Mouse (Mus musculus) myocyte (in vitro differentiated cells): Measurements from ENCODE around the gene Pam16. TPM values are rescaled to one million over a fixed set of nuclear protein-coding genes. Genes with fewer than 3 reads are reported as not detected.

Experiments
- H3K27me3 ChIP-seq: one replicate; pipeline ENCODE4 v1.6.1; 2011; ENCODE audit not compliant: control insufficient read depth, insufficient read depth, insufficient read length
- H3K36me3 ChIP-seq: one replicate; pipeline ENCODE4 v1.6.1; 2011; ENCODE audit not compliant: control insufficient read depth, insufficient read depth
- H3K4me2 ChIP-seq: one replicate; pipeline ENCODE4 v1.6.1; 2011; ENCODE audit warnings: low read depth, control low read depth
- H3K4me3 ChIP-seq: one replicate; pipeline ENCODE4 v1.5.1; 2011; ENCODE audit warnings: mild to moderate bottlenecking, control low read depth, moderate library complexity
- H3K79me2 ChIP-seq: one replicate; pipeline ENCODE4 v1.6.1; 2011; ENCODE audit not compliant: control insufficient read depth, insufficient read depth
- H3ac ChIP-seq: one replicate; pipeline ENCODE4 v1.6.1; 2011; ENCODE audit not compliant: control insufficient read depth, insufficient read length
- CEBPB ChIP-seq: IDR thresholded peaks from 2 replicates; pipeline ENCODE4 v1.6.1; 2011; ENCODE audit warnings: mild to moderate bottlenecking, moderate library complexity; ENCODE audit not compliant: poor library complexity, insufficient read depth, severe bottlenecking
- E2F4 ChIP-seq: IDR thresholded peaks from one replicate; pipeline ENCODE4 v1.6.1; 2011; ENCODE audit warnings: mild to moderate bottlenecking, control low read depth, moderate library complexity; ENCODE audit not compliant: insufficient read depth
- MAX ChIP-seq: IDR thresholded peaks from one replicate; pipeline ENCODE4 v1.6.1; 2011; ENCODE audit warnings: low read depth, mild to moderate bottlenecking, control low read depth
- MYOD1 ChIP-seq, 3 experiments: IDR thresholded peaks; one replicate each; pipeline ENCODE4 v1.6.1; 2011; ENCODE audit warnings: control low read depth in 2 of 3, low read depth in 2 of 3, mild to moderate bottlenecking in 2 of 3, moderate library complexity in 1 of 3; ENCODE audit not compliant: insufficient read length in 2 of 3, control insufficient read depth in 1 of 3
- MYOG ChIP-seq, 3 experiments: IDR thresholded peaks; one replicate each; pipeline ENCODE4 v1.6.1; 2011; ENCODE audit warnings: control low read depth in 2 of 3, low read depth in 2 of 3, mild to moderate bottlenecking in 2 of 3; ENCODE audit not compliant: insufficient read length in 2 of 3, control insufficient read depth in 1 of 3, insufficient read depth in 1 of 3
- POLR2A ChIP-seq: IDR thresholded peaks from one replicate; pipeline ENCODE4 v1.6.1; 2011; ENCODE audit warnings: low read depth, mild to moderate bottlenecking, control low read depth, moderate library complexity; ENCODE audit not compliant: insufficient read length
- POLR2AphosphoS2 ChIP-seq: IDR thresholded peaks from one replicate; pipeline ENCODE4 v1.6.1; 2011; ENCODE audit warnings: low read depth, control low read depth; ENCODE audit not compliant: insufficient read length
- REST ChIP-seq: IDR thresholded peaks from one replicate; pipeline ENCODE4 v1.6.1; 2011; ENCODE audit warnings: mild to moderate bottlenecking, control low read depth, moderate library complexity; ENCODE audit not compliant: insufficient read depth, insufficient read length
- SRF ChIP-seq: IDR thresholded peaks from one replicate; pipeline ENCODE4 v1.6.1; 2011; ENCODE audit warnings: low read depth; ENCODE audit not compliant: control insufficient read depth, insufficient read length
- TCF12 ChIP-seq: IDR thresholded peaks from one replicate; pipeline ENCODE4 v1.6.1; 2011; ENCODE audit warnings: mild to moderate bottlenecking, control low read depth; ENCODE audit not compliant: poor library complexity, insufficient read depth, severe bottlenecking
- TCF3 ChIP-seq: IDR thresholded peaks from one replicate; pipeline ENCODE4 v1.6.1; 2011; ENCODE audit warnings: low read depth, control low read depth; ENCODE audit not compliant: insufficient read length
- USF1 ChIP-seq: IDR thresholded peaks from one replicate; pipeline ENCODE4 v1.6.1; 2011; ENCODE audit warnings: low read depth, mild to moderate bottlenecking, control low read depth, moderate library complexity
- polyA plus RNA-seq: library from polyadenylated mRNA; unstranded; fragments of >200 nt; fragmentation: generic; extraction: Trizol; gene quantifications from one replicate; pipeline ENCODE4 v1.2.1, GENCODE M21; 2012; ENCODE audit warnings: missing spikeins

Pam16 gene
- polyA plus RNA-seq, 1 experiment = 98.6 TPM

DNA sequence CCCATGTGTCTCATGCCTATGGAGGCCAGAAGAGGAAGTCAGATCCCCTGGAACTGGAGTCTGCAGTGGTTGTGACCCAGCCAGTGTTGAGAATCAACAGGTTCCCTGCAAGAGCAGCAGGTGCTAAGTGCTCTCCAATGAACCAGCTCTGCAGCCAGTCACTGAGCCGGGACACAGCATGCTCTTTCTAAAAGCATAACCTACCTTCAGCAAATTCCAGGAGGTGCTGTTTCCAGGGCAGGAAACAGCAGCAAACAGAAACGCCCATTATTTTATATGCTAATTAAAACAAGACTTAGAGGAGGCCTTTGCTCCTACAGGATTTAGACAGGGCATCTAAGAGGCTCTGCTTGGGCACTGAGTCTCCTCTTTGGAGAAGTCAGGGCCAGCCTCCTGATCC lies 48.8 kb downstream of the Pam16 start:
- Histone ChIP-seq H3K4me2 (no peak overlapping the region), H3K27me3 (no peaks in the 10 kb centered on the region), H3K79me2 (no peaks in the 10 kb centered on the region), H3K36me3 (no peaks in the 10 kb centered on the region), H3ac (no peak overlapping the region), H3K4me3 (no peak overlapping the region)
- TF ChIP-seq SRF (no peak), TCF12 (no peak), MAX (no peak), POLR2AphosphoS2 (no peak), MYOG (IDR thresholded peaks at IDR 0.05; ENCODE audit: control insufficient read depth in 1 of 3, insufficient read depth in 1 of 3, insufficient read length in 2 of 3, low read depth in 2 of 3) (no peak), CEBPB (no peak), USF1 (no peak), POLR2A (no peak), TCF3 (no peak), REST (no peak), MYOD1 (IDR thresholded peaks at IDR 0.05; ENCODE audit: control insufficient read depth in 1 of 3, insufficient read length in 2 of 3, low read depth in 2 of 3) (no peak), E2F4 (no peak)

DNA sequence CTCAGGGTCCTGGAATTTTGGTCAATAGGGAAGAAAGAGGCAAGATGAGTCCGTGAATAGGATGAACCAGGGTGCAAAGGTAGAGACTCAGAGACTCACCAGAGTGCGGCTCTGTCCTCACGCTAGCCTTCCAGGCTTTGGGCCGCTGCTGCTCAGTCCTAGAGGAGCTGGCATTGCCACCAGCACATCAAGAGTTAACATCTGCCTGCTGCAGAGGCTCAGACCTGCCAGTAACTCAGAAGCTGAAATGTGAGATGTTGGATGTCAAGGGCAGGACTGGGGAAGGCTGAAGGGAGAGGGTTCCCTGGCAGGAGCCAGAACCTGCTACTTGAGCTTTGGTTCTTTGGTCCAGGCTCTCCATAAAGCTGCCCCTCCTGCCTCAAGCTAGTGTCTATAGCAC lies 54.1 kb downstream of the Pam16 start:
- Histone ChIP-seq H3ac (no peak overlapping the region), H3K4me2 (no peak overlapping the region), H3K79me2 (no peaks in the 10 kb centered on the region), H3K4me3 (no peak overlapping the region), H3K27me3 (peaks cover 6% of the 10 kb centered on the region), H3K36me3 (no peaks in the 10 kb centered on the region)
- TF ChIP-seq CEBPB (no peak), TCF12 (no peak), REST (no peak), SRF (no peak), TCF3 (no peak), E2F4 (no peak), MYOD1 (IDR thresholded peaks at IDR 0.05; ENCODE audit: control insufficient read depth in 1 of 3, insufficient read length in 2 of 3, low read depth in 2 of 3) (no peak), MYOG (IDR thresholded peaks at IDR 0.05; ENCODE audit: control insufficient read depth in 1 of 3, insufficient read depth in 1 of 3, insufficient read length in 2 of 3, low read depth in 2 of 3) (no peak), POLR2A (no peak), USF1 (no peak), POLR2AphosphoS2 (no peak)

GRCm38 (mm10) chr16:4567912-4568311 lies 56.9 kb downstream of the Pam16 start:
- H3K4me2 ChIP-seq = no peak overlapping the region
- no peaks in the 10 kb centered on the region for H3K79me2 ChIP-seq
- no peak for TF ChIP-seq MYOG (IDR thresholded peaks at IDR 0.05; ENCODE audit: control insufficient read depth in 1 of 3, insufficient read depth in 1 of 3, insufficient read length in 2 of 3, low read depth in 2 of 3)
- no peak for TF ChIP-seq USF1
- no peak for TF ChIP-seq MYOD1 (IDR thresholded peaks at IDR 0.05; ENCODE audit: control insufficient read depth in 1 of 3, insufficient read length in 2 of 3, low read depth in 2 of 3)
- no peak for TF ChIP-seq TCF12
- no peak for TF ChIP-seq MAX
- no peaks in the 10 kb centered on the region for H3K36me3 ChIP-seq
- no peak overlapping the region for H3K4me3 ChIP-seq
- peaks cover 10% of the 10 kb centered on the region for H3K27me3 ChIP-seq
- no peak overlapping the region for H3ac ChIP-seq

Other genes starting within 250 kb of the Pam16 start
- gene Adcy9, start 204.5 kb downstream of the Pam16 start, polyA plus RNA-seq = 4.6 TPM
- 381 TPM for gene Srl, start 83.2 kb downstream of the Pam16 start, polyA plus RNA-seq
- gene Tfap4, start 65.1 kb downstream of the Pam16 start, polyA plus RNA-seq = 4.0 TPM
- 29.6 TPM for gene Glis2, start 30.3 kb downstream of the Pam16 start, polyA plus RNA-seq
- 34.7 TPM for gene Vasn, start 15.0 kb upstream of the Pam16 start, polyA plus RNA-seq
- gene Dnaja3, start 15.0 kb upstream of the Pam16 start, polyA plus RNA-seq = 69.5 TPM
- gene Coro7, start 54.8 kb upstream of the Pam16 start, polyA plus RNA-seq = 15.2 TPM
- gene Nmral1, start 94.4 kb upstream of the Pam16 start, polyA plus RNA-seq = 13.3 TPM
- gene Hmox2, start 101.4 kb upstream of the Pam16 start, polyA plus RNA-seq = 46.7 TPM
- gene Cdip1, start 165.3 kb upstream of the Pam16 start, polyA plus RNA-seq = 44.9 TPM
- gene 4930562C15Rik, start 210.4 kb upstream of the Pam16 start, polyA plus RNA-seq = 0.08 TPM